Mouse (Mus musculus) stomach, postnatal 0 days (tissue): Measurements from ENCODE around the gene Txnrd1.

Source experiments
- CTCF ChIP-seq: IDR thresholded peaks from 2 replicates; pipeline ENCODE4 v1.5.1; 2016; ENCODE audit warnings: antibody characterized with exemption, low read depth, mild to moderate bottlenecking, moderate library complexity
- EP300 ChIP-seq: optimal IDR thresholded peaks from 2 replicates; pipeline ENCODE3; 2016; ENCODE audit warnings: antibody characterized with exemption

- no peak for TF ChIP-seq CTCF
- no peak for TF ChIP-seq EP300
Measured at GRCm38 (mm10) chr10:82808891-82809290, 24.9 kb upstream of the Txnrd1 start.
